Mouse (Mus musculus) brain, embryonic 14.5 days (tissue): ENCODE results near the gene Plekhg2.

Experiments
- CTCF ChIP-seq: fragments of 200-500 bp; IDR thresholded peaks from 2 replicates; pipeline ENCODE4 v1.5.1; 2012; ENCODE audit warnings: inconsistent platforms, mild to moderate bottlenecking, moderate library complexity, borderline replicate concordance; ENCODE audit not compliant: insufficient read depth, insufficient read length; ENCODE audit errors: extremely low read depth
- POLR2A ChIP-seq: fragments of 200-500 bp; IDR thresholded peaks from 2 replicates; pipeline ENCODE4 v1.6.1; 2012; ENCODE audit warnings: mild to moderate bottlenecking, inconsistent platforms, borderline replicate concordance; ENCODE audit not compliant: poor library complexity, insufficient read depth, insufficient read length, severe bottlenecking; ENCODE audit errors: extremely low read depth

GRCm38 (mm10) chr7:28375176-28375921 lies 3.0 kb upstream of the Plekhg2 start:
- no peak for TF ChIP-seq CTCF
- TF ChIP-seq POLR2A = peak; percentile 79
